23 mouse cellular contexts compared by ENCODE assay signal in genomic region chr5:34652961-34653360, GRCm38 (mm10).
"Had no signal": no experiment of that assay in that cellular context is flagged by ENCODE, and none has a peak within 500 bp of the region (broad histone marks: within the 10 kb centered on the region; RNA-seq: fewer than 3 reads in every experiment).

No protein-coding gene starts in this region.

- H3K9me3 ChIP-seq: limb, embryonic 12.5 days; limb, embryonic 15.5 days; liver, embryonic 12.5 days; liver, embryonic 15.5 days; midbrain, embryonic 10.5 days; midbrain, embryonic 13.5 days; neural tube, embryonic 13.5 days; stomach, embryonic 15.5 days had no signal

- ATAC-seq: liver, embryonic 12.5 days; midbrain, embryonic 13.5 days; midbrain, embryonic 16.5 days had no signal

- DNase-seq: kidney, adult 2 months; kidney, postnatal 36 days; layer of hippocampus, postnatal 36 days; left cerebral cortex, postnatal 4 days; lung, adult 2 months; lung, postnatal 14 days; lung, postnatal 4 days; retina, postnatal 1 day; right cerebral cortex, postnatal 25 days; spleen, adult 18-20 months; thymus, postnatal 25 days had no signal

- H3K27ac ChIP-seq: kidney, postnatal 0 days; left cerebral cortex, adult 2 months; limb, embryonic 12.5 days; limb, embryonic 15.5 days; liver, embryonic 12.5 days; liver, embryonic 15.5 days; midbrain, embryonic 10.5 days; midbrain, embryonic 13.5 days; neural tube, embryonic 13.5 days; stomach, embryonic 15.5 days had no signal

- H3K9ac ChIP-seq: limb, embryonic 12.5 days; limb, embryonic 15.5 days; liver, embryonic 12.5 days; liver, embryonic 15.5 days; midbrain, embryonic 13.5 days; neural tube, embryonic 13.5 days; stomach, embryonic 15.5 days had no signal

- H3K4me3 ChIP-seq: left cerebral cortex, adult 2 months; limb, embryonic 12.5 days; limb, embryonic 15.5 days; liver, embryonic 12.5 days; liver, embryonic 15.5 days; midbrain, embryonic 10.5 days; midbrain, embryonic 13.5 days; myocyte; neural tube, embryonic 13.5 days; stomach, embryonic 15.5 days had no signal

- H3K4me1 ChIP-seq: limb, embryonic 12.5 days; limb, embryonic 15.5 days; midbrain, embryonic 10.5 days; midbrain, embryonic 13.5 days; neural tube, embryonic 13.5 days; stomach, embryonic 15.5 days had no signal

- H3K27me3 ChIP-seq: limb, embryonic 12.5 days; limb, embryonic 15.5 days; liver, embryonic 12.5 days; liver, embryonic 15.5 days; midbrain, embryonic 13.5 days; neural tube, embryonic 13.5 days; stomach, embryonic 15.5 days had no signal

- H3K4me2 ChIP-seq: limb, embryonic 12.5 days; limb, embryonic 15.5 days; liver, embryonic 12.5 days; liver, embryonic 15.5 days; midbrain, embryonic 13.5 days; neural tube, embryonic 13.5 days; stomach, embryonic 15.5 days had no signal
